Mouse (Mus musculus): ENCODE data around the gene Sgms1. TPM values are rescaled to one million over a fixed set of nuclear protein-coding genes. Genes with fewer than 3 reads are reported as not detected.
"Not testable (repeated sequence)": the region's sequence is repeated elsewhere in the genome, so short reads cannot be mapped to it uniquely, and the experiment has no call there.

Sgms1 gene
- total RNA-seq, 2 experiments from 2014 or later: 45.3 to 46.0 TPM

DNA sequence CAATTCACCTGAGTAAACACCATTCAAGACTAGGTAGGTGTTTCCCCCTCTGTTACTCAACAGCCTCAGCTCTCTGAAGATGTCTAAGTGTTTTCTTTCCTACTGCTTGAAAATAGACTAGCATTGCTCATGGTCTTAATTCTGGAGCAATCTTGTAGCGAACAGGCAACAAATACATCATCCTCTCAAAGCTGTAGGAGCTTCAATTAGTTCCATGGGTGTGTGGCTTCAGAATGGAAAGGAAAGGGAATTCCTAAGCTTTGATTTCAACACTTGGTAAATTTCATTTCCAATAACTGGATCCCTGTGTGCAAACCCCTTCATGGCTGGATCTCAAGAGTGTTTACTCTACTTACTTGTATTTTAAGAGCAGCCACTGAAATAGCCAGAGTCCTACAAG lies 230.3 kb downstream of the Sgms1 start:
- no peak for DNase-seq (ENCODE audit: low spot score in 2 of 2)

DNA sequence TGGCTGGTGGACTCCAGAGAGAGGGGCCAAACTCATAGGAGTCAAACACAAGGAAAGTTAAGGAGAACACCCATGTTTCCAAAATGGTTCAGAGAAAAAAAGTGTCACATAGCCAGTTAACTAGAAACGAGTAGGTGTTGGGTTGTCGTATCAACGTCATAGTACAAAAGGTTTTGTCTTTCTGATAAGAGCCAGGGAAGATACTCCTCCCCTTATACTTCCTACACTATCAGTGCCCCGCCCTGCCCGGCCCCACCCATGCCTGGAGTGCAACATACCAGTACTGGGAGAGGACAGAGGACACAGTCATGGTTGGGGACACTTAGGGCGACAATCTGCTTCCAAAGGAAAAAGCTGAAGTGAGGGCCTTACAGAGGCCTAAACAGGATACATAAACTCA lies 232.5 kb downstream of the Sgms1 start:
- DNase-seq (ENCODE audit: low spot score in 2 of 2): no peak

DNA sequence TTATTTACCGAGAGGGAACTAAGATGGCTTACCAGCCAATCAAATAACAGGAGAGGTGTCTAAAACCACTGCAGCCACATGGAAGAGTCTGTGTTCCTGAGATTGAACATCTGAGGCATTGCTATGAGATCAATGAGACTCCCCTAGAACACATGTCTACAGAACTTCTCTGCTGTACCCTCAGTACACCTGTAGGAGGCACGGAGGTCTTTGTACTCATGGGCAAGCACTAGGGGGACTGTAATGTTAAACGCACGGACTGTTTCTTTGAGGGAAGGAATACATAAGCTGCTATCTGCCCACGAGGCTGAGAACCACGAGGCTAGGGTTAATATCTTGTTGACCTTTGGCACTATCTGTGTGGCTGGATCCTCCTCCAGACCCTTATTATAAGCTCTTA lies 237.0 kb downstream of the Sgms1 start:
- DNase-seq (ENCODE audit: low spot score in 2 of 2): no peak

DNA sequence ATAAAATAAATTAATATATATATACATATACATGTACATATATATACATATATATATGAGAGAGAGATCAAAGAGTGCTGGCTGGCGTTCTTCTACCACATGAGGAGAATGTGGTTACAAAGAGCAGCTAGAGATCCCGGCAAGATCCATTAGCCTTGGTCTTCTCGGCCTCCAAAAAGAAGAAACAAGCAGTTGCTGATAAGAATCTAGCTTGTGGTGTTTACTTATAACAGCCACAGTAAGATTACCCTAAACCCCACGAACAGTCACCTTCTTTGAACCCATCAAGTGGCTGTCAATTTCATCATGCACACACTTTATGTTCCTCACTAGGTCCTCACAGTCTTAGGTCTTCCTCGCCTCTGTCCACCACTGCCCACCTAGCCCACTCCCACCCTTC lies 240.8 kb downstream of the Sgms1 start:
- DNase-seq (ENCODE audit: low spot score in 2 of 2): no peak

DNA sequence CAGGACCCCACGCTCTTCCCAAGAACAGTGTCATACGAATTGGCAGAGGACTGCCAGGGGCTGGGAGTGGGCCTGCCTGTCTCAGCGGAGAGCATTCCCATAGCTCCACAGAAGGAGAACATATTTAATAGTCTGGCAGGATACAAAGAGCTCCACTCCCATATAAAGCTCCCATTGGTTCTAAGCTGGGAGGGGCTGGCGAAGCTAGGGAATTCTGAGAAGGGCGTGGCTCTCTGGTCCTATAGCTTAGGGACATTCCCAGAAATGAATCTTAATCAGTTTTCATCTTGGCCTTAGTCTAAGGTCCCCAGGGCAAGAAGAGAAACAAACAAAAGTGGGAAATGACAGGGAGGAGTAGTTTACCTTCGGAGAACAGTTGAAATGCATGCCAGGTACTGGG lies 247.1 kb downstream of the Sgms1 start:
- no peak for DNase-seq (ENCODE audit: low spot score in 2 of 2)

DNA sequence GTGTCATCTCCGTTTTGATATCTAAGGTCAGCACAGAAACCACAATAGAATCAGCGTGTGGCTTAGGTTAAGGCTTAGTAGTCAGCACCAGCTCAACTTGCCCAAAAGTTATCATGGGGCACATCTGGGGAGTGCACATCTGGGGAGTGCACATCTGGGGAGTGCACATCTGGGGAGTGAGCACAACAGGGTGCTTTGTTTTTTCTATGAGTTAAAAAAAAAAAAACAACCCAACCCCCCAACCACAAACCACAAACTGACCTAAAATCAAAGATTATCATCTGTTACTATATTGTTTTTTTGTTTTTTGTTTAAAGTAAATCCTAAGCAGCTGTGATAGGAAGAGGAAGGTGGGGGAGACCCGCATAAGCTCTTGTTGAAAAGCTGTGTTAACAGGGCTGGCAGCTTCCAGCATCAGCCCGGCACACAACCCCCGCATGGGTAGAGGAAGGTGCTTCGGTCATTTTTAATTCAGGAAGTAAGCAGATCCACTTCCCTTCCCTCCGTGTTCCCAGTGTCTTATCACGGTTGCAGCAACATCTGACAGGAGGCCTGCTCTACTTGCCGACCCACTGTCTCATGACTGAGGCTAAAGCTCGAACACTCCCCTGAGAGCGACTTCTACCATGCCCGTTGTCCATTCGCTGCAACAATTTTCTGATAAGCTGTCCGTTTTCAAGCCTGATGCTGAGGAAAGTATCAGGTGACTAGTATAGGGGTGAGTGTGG lies 251.0 kb downstream of the Sgms1 start:
- DNase-seq (ENCODE audit: low spot score in 2 of 2): no peak

DNA sequence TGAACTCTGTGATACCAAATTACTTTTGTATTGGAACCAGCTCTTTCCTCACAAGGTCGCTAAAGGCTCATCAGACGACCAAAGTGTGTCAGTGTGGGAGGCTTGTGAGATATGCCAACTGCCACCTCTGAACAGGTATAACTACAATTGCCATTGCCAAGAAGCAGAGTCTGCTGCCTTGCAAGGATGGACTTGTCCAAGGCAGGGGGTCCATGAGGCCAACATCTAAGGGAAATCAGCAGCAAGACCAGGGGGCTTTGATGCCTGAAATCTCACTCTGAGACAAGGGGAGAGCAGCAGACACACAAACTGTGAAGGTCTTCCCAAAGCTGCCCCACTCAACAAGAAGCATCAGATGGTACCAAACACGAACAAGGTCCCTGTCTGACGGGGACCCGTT lies 251.6 kb downstream of the Sgms1 start:
- no peak for DNase-seq (ENCODE audit: low spot score in 2 of 2)

DNA sequence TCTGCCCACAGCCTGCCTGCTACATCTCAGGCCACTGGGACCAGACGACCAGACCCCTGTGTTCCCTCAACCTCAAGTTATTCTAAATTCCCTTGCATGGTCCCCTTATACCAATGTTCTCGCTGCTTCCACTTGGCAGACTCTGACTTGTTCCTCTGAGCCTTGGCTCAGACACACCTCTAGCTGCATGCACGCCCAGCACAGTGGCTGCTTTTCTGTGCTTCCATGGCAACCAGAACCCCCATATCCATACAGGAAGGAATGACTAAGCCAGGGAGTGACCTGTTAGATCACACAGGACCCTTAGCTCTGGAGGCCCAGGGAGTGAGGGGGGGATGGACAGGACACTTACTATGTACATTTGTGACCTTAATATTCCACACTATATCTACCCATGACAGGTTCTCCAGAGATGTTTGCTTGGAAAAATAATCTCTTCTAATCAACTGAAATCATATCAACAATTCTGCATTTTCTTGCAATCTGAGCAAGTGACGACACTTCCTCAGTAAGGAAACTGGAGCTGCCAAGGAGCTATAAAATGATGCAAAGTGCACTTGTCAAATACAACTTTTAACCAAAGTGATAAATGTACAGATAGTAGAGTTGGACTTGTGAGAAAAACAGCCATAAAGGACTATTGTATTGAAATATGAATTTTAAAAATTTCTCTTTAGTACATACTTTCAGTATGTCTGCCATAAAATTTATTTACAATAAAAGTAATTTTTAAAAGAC lies 252.5 kb downstream of the Sgms1 start:
- DNase-seq (ENCODE audit: low spot score in 2 of 2): peak in 1 of 2 experiments; percentile 13

DNA sequence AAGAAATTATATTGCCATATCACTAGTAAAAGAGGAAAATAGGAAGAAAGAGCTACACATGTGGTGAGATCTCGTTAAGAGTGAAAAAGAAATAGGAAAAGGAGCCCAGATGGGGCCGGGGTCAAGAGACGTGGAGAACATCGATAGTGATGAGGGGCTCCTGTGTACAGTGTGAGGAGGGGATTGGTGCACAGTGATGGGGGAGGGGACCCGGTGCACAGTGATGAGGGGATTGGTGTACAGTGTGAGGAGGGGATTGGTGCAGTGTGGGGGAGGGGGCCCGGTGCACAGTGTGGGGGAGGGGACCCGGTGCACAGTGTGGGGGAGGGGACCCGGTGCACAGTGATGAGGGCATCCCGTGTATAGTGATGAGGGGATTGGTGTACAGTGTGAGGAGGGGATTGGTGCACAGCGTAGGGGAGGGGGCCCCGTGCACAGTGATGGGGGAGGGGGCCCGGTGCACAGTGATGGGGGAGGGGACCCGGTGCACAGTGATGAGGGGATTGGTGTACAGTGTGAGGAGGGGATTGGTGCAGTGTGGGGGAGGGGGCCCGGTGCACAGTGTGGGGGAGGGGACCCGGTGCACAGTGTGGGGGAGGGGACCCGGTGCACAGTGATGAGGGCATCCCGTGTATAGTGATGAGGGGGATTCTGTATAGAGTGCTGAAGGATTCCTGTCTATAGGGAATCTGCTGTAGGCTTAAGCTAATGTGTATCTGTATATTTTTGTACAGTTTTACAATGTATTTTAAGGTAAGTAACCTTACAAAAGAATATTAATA lies 257.6 kb downstream of the Sgms1 start:
- not testable (repeated sequence) for DNase-seq (ENCODE audit: low spot score in 2 of 2)

DNA sequence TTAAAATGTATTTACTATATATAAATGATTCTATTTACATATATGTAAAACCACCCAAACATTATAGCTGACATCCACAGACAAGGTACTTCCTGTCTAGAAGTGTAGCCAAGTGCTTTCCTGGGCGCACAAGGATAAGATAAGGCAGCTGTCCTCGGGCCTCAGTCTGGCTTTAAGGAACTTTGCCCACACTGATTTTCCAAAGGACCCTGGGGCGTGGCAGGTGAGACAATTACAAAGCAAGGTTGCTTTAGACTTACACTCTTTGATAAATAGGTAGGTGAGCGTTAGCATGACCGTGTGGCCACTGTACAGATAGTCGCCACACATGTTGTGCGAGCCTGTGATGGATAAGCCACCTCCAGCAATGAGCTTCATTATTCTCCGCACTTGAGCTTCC lies 260.2 kb downstream of the Sgms1 start:
- no peak for DNase-seq (ENCODE audit: low spot score in 2 of 2)

DNA sequence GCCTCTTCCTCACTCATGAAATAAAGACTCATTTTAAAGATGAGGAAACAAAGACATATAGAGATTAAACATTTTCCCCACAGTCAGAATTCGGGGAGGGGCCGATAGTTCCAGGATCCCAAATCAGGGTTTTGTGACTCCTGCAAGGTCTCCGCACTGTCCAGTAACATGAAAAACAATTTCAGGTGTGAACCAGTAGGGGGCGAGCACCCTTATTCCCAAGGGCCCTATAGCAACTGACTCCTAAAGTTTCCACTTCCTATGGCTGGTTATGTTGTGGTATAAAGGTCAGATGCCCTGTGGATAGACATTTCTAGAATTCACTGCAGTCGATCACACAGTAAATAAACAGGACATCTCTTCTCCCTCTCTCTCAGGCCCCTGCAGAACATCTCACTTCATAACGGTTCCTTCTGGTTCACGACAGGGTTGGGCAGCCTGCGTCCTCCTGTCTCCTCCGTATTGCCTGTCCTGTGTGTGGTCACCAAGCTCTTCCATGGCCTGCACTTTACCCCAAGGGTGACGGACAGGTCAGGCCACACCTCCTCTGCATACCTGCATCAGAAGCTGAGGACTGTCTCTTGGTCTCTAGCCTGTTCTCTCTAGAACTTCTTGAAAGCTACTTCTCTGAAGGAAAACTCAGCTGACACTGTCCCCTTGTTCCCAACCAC lies 262.2 kb downstream of the Sgms1 start:
- no peak for DNase-seq (ENCODE audit: low spot score in 2 of 2)

DNA sequence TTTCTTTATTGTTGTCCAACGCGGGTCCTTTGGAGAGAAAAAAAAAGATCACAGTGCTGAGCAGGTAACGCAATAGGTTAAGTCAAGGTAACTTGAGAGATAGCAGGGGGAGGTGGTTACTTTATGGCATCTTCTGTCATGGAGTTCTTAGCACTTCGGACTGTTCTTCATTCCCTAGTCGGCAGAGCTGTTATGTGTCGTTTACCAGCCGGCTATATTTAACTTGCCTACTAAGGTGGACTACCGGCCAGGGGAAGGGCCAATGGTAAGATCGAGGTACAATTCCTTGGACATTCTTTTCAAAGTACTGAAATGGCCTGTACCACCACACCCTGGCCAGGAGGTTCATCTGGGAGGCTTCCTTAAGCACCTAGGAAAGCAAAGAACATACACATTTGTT lies 265.4 kb downstream of the Sgms1 start:
- DNase-seq (ENCODE audit: low spot score in 2 of 2): no peak

DNA sequence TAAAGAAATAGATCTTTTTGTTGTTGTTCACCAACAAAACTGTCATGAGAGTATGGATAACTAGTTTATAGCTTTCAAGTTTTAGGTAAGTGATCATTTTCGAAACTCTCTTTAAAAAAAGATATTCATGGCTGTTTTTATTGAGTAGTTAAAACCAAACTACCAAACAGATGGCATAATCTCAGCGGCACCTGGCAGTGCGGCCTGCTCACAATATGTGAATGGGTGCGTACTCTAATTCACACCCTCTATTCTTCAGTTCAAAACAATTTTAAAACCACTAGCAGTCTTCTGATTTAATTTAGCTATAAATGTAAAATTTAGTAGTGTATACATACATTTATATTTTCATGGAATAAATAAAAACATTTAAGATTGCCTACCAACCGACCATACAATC lies 266.3 kb downstream of the Sgms1 start:
- DNase-seq (ENCODE audit: low spot score in 2 of 2): no peak

DNA sequence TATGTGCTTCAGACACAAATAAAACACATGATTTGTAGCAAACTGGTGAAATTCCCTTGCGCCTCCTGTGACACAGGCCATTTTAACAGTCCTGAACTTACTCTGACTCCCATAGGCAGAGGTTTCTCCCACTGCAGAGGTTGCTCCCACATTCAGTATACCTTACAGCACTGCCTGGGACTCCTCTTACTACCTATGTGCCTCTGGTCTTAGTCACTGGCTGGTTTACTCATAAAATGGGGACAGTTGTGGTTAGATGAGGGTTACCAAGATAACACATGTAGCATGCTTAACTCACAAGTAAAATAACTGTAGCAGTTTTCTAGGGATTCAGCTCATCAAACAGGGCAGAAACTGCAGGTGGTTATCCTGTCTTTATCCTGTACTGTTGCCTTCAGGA lies 268.7 kb downstream of the Sgms1 start:
- DNase-seq (ENCODE audit: low spot score in 2 of 2): no peak

DNA sequence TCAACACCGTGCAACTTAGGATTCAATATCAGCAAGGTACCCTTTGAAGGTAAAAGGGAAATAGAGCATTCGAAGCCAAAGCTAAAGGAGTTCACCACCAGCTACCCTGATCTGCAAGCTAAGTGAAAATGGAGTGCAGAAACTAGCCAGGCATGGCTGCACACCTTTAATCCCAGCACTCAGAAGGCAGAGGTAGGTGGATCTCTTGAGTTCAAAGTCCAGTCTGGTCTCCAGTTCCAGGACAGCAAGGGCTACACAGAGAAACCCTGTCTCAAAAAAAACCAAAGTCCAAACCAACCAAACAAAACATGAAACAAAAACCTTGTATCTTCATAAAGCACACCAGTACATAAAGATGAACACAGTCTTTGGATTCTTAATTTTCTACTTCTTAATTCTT lies 269.8 kb downstream of the Sgms1 start:
- DNase-seq (ENCODE audit: low spot score in 2 of 2): no peak

DNA sequence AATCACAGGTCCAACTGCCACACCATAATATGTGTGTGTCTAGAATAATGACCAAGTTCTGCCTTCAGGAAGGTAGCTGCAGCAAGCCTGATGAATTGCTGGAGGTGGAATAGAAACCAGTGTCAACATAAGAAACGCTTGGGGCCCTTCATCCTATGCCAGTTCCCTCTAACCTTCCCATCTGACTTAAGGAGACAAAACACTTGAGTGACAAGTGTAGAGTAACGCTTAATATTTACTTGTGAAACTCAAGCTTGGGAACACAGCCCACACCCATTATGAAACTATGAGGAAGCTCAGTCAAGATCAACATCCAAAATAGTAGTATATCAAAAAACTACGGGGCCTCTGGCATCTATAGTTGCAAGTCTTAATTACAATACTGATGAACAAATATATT lies 271.0 kb downstream of the Sgms1 start:
- no peak for DNase-seq (ENCODE audit: low spot score in 2 of 2)

DNA sequence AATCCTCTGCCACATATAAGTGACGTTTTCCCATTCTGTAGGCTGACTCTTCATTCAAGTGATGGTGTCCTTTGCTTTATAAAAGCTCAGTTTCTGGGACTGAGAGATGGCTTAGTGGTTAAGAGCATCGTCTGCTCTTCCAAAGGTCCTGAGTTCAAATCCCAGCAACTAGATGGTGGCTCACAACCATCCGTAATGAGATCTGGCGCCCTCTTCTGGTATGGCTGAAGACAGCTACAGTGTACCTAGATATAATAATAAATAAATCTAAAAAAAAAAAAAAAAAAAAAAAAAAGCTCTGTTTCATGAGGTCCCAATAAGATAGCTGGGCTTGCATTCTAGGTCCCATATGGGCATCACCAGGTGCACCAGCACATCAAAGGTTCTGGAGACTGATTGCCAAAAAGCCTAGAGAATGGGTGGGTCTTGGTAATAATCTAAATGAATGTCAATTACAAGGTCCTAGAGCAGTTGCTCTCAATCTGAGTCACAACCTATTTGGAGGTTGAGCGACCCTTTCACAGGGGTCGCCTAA lies 272.0 kb downstream of the Sgms1 start:
- no peak for DNase-seq (ENCODE audit: low spot score in 2 of 2)

DNA sequence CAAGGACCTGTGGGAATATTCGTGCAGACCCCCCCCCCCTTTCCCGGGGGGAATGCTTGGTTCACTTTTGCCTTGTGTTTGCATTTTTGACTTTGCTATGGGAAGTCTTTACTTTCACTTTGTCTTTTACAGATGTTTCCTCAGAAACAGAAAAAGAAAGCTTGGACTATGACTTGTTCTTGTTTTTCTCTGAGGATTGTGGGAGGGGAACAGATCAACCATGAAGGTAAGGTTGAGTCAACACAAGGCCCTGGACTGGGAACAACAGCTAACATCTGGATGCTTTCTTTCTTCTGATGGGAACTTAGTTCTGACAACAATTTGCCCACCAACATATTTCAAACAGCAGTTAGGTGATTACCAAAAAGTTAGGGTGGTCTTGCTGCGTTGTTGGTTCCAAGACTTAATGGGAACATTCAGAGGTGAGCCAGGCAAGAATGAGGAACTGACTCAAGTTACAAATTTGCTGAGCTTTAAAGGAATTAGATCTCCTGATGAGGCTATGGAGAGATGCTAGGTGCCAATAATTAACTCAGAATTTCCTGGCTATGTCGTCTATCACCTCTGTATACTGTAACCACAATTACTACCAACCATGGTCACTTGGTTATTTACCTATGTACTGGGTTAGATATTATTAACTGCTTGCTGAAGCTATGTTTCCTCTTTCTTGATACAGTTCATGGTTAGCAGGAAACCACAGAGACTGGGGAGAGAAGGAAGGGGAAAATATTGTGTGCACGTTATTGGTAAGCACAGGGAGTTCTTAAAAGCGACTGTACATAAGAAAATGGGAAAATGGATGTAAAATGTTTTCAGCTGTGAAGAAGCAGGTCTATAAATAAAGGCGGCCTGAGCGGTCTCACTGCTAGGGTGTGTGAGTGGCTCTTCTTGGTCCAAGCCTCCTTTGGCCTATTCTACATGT lies 277.4 kb downstream of the Sgms1 start:
- no peak for DNase-seq (ENCODE audit: low spot score in 2 of 2)

DNA sequence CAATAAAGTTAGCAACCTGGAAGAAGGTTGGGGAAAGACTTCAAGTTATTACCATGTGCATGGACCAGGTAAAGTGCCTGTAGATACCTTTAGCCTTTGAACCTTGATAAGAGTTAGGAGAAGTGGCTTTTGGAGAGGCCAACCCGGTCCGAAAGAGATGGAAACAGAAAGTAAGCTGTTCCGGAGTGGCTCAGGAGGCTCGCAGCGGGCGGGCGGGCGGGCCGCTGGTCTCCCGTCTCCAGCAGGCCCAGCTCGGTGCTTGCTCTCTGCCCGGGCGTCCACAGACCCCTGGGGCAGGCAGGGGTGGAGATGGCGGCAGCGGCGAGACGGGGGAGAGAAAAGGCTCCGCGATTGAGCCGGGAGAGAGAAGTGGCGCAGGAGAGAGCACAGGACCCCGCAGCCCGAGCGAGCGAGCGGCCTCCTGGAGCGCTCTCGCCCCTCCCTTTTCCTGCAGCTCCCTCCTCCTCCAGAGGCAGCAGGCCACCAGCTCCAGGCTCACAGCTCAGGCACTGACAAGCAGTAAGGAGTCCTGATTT lies 281.7 kb downstream of the Sgms1 start, which contains the start of gene Asah2:
Gene Asah2, minus strand, starts transcription at position 441 of the 536 bp plus-strand sequence.
- DNase-seq (ENCODE audit: low spot score in 2 of 2): peak; percentile 65 to 77

DNA sequence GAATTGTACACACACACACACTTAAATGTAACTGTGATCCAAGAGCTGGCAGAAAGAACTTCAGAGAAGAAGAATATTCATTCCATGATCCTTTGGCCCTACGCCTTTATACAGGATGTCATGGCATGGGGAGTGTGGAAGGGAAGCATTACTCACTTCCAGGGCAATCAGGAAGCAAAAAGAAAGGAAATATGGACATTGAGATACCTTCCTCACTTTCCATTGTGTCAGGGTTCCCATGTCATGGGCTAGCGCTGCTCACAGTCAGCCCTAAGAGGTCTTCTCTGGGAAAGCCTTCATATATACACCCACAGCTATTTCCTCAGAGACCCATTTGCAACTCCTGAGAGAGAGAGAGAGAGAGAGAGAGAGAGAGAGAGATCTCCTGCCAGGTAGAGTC lies 282.8 kb downstream of the Sgms1 start:
- no peak for DNase-seq (ENCODE audit: low spot score in 2 of 2)

Data from left cerebral cortex, adult 18-20 months (tissue).